In the genomic region with DNA sequence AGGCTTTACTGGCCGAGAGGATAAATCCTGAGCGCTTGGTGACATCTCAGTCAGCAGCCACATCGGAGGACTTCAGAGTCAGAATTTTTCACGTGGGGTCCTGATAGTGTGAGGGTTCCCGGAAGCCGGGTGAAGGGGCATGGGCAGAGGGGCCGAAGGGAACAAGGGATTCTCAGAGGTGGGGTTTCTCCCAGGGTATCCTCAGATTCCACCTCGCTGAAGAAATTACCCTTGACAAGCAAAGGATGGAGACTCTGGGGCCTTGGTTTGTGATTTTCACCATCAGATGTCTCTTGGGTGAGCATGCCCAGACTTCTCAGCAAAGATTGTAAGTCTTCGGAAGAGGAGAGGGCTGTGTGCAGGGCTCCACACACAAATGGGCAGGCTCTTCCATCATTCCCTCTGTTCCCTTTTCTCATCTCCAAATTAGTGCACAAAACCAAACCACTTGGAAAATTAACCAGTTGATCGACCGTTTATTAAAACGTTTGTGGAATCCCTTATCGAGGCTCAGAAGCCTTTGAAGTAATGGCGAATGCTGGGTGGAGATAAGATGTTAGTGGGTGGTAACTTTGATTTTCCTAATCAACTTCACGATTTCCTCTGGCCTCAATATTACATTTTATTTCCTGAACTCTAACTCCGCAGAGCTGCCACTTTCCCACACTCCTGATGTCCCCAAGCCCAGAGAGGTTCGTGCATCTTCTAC, we compare ENCODE assay signal across 8 mouse cellular contexts. TPM values are rescaled to one million over a fixed set of nuclear protein-coding genes. Genes with fewer than 3 reads are reported as not detected.
DNase-seq lines count a peak whose midpoint lies in the region; ATAC-seq and TF ChIP-seq lines count a peak whose summit lies in the region.

A gene (plus strand): TSS at position 38 of the 709 bp plus-strand sequence.

- no peak for TF ChIP-seq POLR2A in brain, embryonic 14.5 days (IDR thresholded peaks at IDR 0.05; ENCODE audit: borderline replicate concordance, extremely low read depth, insufficient read depth, insufficient read length, poor library complexity, severe bottlenecking)

- no peaks in the 10 kb centered on the region for H3K9me3 ChIP-seq in heart, embryonic 10.5 days
- H3K9me3 ChIP-seq in neural tube, embryonic 14.5 days (ENCODE audit: control insufficient read depth, low read length): no peaks in the 10 kb centered on the region

- H3K4me2 ChIP-seq in neural tube, embryonic 14.5 days (ENCODE audit: low read depth, low read length): peak within 1 kb of the TSS; percentile 84

- peak within 1 kb of the TSS; percentile 98 for H3K9ac ChIP-seq in neural tube, embryonic 14.5 days (replicated peaks; ENCODE audit: low read depth, low read length)

- H3K27ac ChIP-seq in heart, embryonic 10.5 days: peak within 1 kb of the TSS; percentile 100
- peak within 1 kb of the TSS; percentile 90 for H3K27ac ChIP-seq in neural tube, embryonic 14.5 days (ENCODE audit: low read depth, low read length)

- intact Hi-C loops in left cerebral cortex, postnatal 10 days (cut with DNase I): loop anchor here (5.0 kb wide), 1 partner anchor 54 kb away; no protein-coding TSS in a partner anchor

- ATAC-seq in neural tube, embryonic 14.5 days (ENCODE audit: low read depth): no peak

- H3K4me1 ChIP-seq in heart, embryonic 10.5 days: peaks cover 45% of the 10 kb centered on the region
- peaks cover 18% of the 10 kb centered on the region for H3K4me1 ChIP-seq in neural tube, embryonic 14.5 days (ENCODE audit: control insufficient read depth, insufficient read depth, low read length)

- WGBS in heart, embryonic 10.5 days: 16% methylated on average over 17 of the region's 17 CpGs
- WGBS in neural tube, embryonic 14.5 days: 27% methylated on average over 17 of the region's 17 CpGs

- peak within 1 kb of the TSS; percentile 95 for H3K4me3 ChIP-seq in heart, embryonic 10.5 days
- peak within 1 kb of the TSS; percentile 84 for H3K4me3 ChIP-seq in neural tube, embryonic 14.5 days (ENCODE audit: low read depth, low read length)

- H3K27me3 ChIP-seq in heart, embryonic 10.5 days (ENCODE audit: insufficient read depth, poor library complexity, severe bottlenecking): peaks cover 5% of the 10 kb centered on the region; the same call in 1 of the 2 replicates
- H3K27me3 ChIP-seq in neural tube, embryonic 14.5 days (ENCODE audit: control insufficient read depth, insufficient read depth, low read length): no peaks in the 10 kb centered on the region

- no peak for DNase-seq in layer of hippocampus, adult 8-10 months (ENCODE audit: low spot score in 2 of 2)
- no peak for DNase-seq in layer of hippocampus, adult 9-11 months
- no peak for DNase-seq in brain, embryonic 14.5 days (ENCODE audit: low read depth)
- DNase-seq in heart, embryonic 10.5 days (ENCODE audit: low spot score): no peak
- DNase-seq in left cerebral cortex, postnatal 10 days (ENCODE audit: extremely low spot score in 1 of 2, low spot score in 2 of 2): no peak
- DNase-seq in spleen, adult 12 weeks (ENCODE audit: low spot score): no peak
- DNase-seq in thymus, postnatal 14 days: no peak

- H3K36me3 ChIP-seq in heart, embryonic 10.5 days: peaks cover 3% of the 10 kb centered on the region; the same call in 1 of the 2 replicates
- H3K36me3 ChIP-seq in neural tube, embryonic 14.5 days (ENCODE audit: control insufficient read depth, insufficient read depth, low read length): no peaks in the 10 kb centered on the region

- no peak for TF ChIP-seq CTCF in brain, embryonic 14.5 days (IDR thresholded peaks at IDR 0.05; ENCODE audit: borderline replicate concordance, extremely low read depth, insufficient read depth, insufficient read length)

RNA-seq across cellular contexts. Expression of the gene that starts here (rescaled TPM):
- total RNA-seq in layer of hippocampus, adult 8-10 months (2022): 10 to 100 TPM; 30.9 to 38.7 (median 33.4) TPM
- polyA plus RNA-seq in brain, embryonic 14.5 days (2012; rRNA removed): 33.1 and 53.2 TPM in 2 replicates
- 15.1 and 17.9 TPM in 2 replicates for polyA plus RNA-seq in heart, embryonic 10.5 days (2016; fragmentation: Nextera tagmentation; extraction: Ambion mirVana)
- total RNA-seq in left cerebral cortex, postnatal 10 days (2021): 10 to 100 TPM; 37.1 to 43.6 TPM
- polyA plus RNA-seq in neural tube, embryonic 14.5 days (2014; fragmentation: Nextera tagmentation; extraction: Ambion mirVana): 34.0 and 38.3 TPM in 2 replicates
